Mouse (Mus musculus): ENCODE measurements at regions not wholly inside any gene's neighbourhood (a gene's known extent, or its start where the extent isn't known, plus 50 kb on each side); places are given as distances from the start of the nearest gene placed in this dataset.

DNA sequence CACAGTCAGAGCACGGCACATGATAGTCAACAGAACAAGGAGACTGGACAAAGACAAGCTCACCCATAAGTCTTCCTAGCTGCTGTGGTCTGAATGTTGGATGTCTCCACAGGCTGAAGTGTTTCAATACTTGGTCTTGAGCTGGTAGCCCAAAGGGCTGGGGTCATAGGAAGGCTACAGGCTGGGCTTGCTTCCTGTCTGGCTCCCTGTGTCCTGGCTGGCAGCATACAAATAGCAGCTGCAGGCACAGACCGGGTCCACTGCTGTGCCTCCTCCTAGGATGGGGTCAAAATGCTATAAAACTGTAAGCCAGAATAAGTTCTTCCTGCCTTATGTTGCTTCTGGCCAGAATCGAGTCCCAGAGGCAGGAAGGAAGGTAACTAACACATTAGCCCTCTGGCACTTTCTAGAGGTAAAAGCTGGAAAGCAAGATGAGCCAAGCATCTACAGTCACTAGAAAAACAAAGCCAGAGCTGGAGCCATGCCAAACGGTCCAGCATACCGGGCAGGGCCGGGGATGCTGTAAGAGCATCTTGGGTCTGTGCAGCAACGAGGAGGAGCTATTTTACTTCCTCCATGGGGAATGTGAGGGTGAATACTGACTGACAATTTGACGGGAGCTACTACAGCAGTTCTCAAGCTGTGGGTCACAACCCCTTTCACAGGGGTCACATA is 93.2 kb upstream of the Prok2 start:
- no peak for TF ChIP-seq CTCF (IDR thresholded peaks at IDR 0.05; ENCODE audit: control insufficient read depth, insufficient read depth, insufficient read length)
- no peak for TF ChIP-seq MYOG (IDR thresholded peaks at IDR 0.05; ENCODE audit: control insufficient read depth, extremely low read depth, insufficient read length)
- TF ChIP-seq USF1 (IDR thresholded peaks at IDR 0.05; ENCODE audit: low read depth) = no peak

Data from C2C12 (cell line).